Mouse (Mus musculus): Measurements from ENCODE around the gene Olfr102. TPM values are rescaled to one million over a fixed set of nuclear protein-coding genes. Genes with fewer than 3 reads are reported as not detected.

The Olfr102 gene
- polyA plus RNA-seq, 1 experiment = not detected

DNA sequence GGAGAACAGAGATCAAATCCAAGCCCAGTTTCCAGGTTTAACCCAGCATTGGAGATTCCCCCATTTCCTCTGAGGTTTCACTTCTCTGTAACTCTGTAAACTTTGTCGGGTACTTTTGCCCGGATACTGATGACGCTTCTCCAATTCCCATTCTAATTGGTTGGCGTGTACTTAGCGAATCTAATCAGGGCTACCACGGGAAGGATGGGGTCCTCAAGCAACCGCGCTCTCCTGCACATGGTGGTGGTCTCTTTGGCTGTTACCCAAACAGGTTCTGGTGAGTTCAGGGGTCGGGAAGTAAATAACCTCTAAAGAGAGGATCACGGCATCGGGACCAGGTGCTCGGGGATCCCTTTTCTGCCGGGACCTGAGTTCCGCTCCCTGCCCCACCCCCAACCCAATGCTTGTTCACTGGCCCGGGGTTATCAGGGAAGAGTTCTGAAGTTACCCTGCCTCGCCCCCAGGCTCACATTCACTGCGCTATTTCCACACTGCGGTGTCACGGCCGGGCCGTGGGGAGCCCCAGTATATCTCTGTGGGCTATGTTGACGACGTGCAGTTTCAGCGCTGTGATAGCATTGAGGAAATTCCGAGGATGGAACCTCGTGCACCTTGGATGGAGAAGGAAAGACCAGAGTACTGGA, 46.7 kb downstream of the Olfr102 start, which contains the start of gene H2-M3:
Gene H2-M3, plus strand, starts transcription at position 163 of the 644 bp plus-strand sequence.
- Histone ChIP-seq H3K79me3 (ENCODE audit: low read depth) (no peaks in the 10 kb centered on the region), H3ac (ENCODE audit: control insufficient read depth, insufficient read length, low read depth) (no peak within 1 kb of the TSS), H3K79me2 (ENCODE audit: control insufficient read depth, insufficient read depth) (no peaks in the 10 kb centered on the region), H3K36me3 (ENCODE audit: control insufficient read depth, insufficient read depth) (no peaks in the 10 kb centered on the region), H3K4me3 (ENCODE audit: insufficient read depth, poor library complexity, severe bottlenecking) (peak within 1 kb of the TSS; percentile 31), H3K27me3 (ENCODE audit: control insufficient read depth, insufficient read depth, insufficient read length) (no peaks in the 10 kb centered on the region)
- TF ChIP-seq USF1 (IDR thresholded peaks at IDR 0.05; ENCODE audit: low read depth) (no peak), MYOG (IDR thresholded peaks at IDR 0.05; ENCODE audit: control insufficient read depth, extremely low read depth, insufficient read length) (no peak), MAX (IDR thresholded peaks at IDR 0.05) (peak; percentile 4)

DNA sequence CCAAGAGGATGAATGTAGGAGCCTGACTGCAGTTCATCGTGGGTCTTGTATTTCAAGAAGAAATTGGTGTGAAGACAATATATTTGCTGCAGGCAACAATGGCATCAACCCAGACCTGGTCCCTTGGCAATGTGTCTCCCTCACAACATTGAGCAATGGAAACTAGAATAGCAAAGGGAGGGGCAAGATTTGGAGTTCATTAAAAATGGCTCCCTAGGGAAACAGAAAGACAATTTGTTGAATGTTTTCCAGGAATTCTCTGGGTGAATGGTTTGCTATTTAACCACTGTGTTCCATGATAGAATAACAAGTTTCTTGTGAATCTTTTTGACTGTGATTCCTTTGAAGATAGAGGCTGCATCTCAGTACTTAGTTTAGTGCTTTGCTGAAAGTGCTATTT, 53.2 kb downstream of the Olfr102 start, which contains the start of gene Olfr98:
Gene Olfr98, minus strand, starts transcription at position 124 of the 400 bp plus-strand sequence.
- Histone ChIP-seq H3K27me3 (ENCODE audit: control insufficient read depth, insufficient read depth, insufficient read length) (no peaks in the 10 kb centered on the region), H3ac (ENCODE audit: control insufficient read depth, insufficient read length, low read depth) (no peak within 1 kb of the TSS), H3K4me3 (ENCODE audit: insufficient read depth, poor library complexity, severe bottlenecking) (no peak within 1 kb of the TSS), H3K79me3 (ENCODE audit: low read depth) (no peaks in the 10 kb centered on the region), H3K36me3 (ENCODE audit: control insufficient read depth, insufficient read depth) (no peaks in the 10 kb centered on the region), H3K79me2 (ENCODE audit: control insufficient read depth, insufficient read depth) (no peaks in the 10 kb centered on the region)
- no peak for TF ChIP-seq FOSL1 (IDR thresholded peaks at IDR 0.05; ENCODE audit: insufficient read depth, low read length, poor library complexity, severe bottlenecking)
- no peak for TF ChIP-seq CEBPB (IDR thresholded peaks at IDR 0.05; ENCODE audit: low read depth)
- no peak for TF ChIP-seq MYOD1 (IDR thresholded peaks at IDR 0.05; ENCODE audit: control insufficient read depth, insufficient read length, low read depth)
- TF ChIP-seq MYOG (IDR thresholded peaks at IDR 0.05; ENCODE audit: control insufficient read depth, extremely low read depth, insufficient read length) = no peak
- TF ChIP-seq MAX (IDR thresholded peaks at IDR 0.05) = no peak
- TF ChIP-seq USF1 (IDR thresholded peaks at IDR 0.05; ENCODE audit: low read depth) = no peak
- TF ChIP-seq CTCF (IDR thresholded peaks at IDR 0.05; ENCODE audit: control insufficient read depth, insufficient read depth, insufficient read length) = no peak

Other genes starting within 250 kb of the Olfr102 start
- gene Olfr90, start 228.6 kb downstream of the Olfr102 start, polyA plus RNA-seq (2012; fragmentation: generic; extraction: Trizol) = not detected
- gene Olfr91, start 218.8 kb downstream of the Olfr102 start, polyA plus RNA-seq (2012; fragmentation: generic; extraction: Trizol) = not detected
- gene Olfr92, start 197.0 kb downstream of the Olfr102 start, polyA plus RNA-seq (2012; fragmentation: generic; extraction: Trizol) = not detected
- gene Olfr93, start 155.6 kb downstream of the Olfr102 start, polyA plus RNA-seq (2012; fragmentation: generic; extraction: Trizol) = not detected
- not detected for gene Ubd, start 123.2 kb downstream of the Olfr102 start, polyA plus RNA-seq (2012; fragmentation: generic; extraction: Trizol)
- not detected for gene Olfr94, start 116.1 kb downstream of the Olfr102 start, polyA plus RNA-seq (2012; fragmentation: generic; extraction: Trizol)
- gene Olfr95, start 103.9 kb downstream of the Olfr102 start, polyA plus RNA-seq (2012; fragmentation: generic; extraction: Trizol) = not detected
- not detected for gene Olfr96, start 96.9 kb downstream of the Olfr102 start, polyA plus RNA-seq (2012; fragmentation: generic; extraction: Trizol)
- gene Olfr97, start 79.7 kb downstream of the Olfr102 start, polyA plus RNA-seq (2012; fragmentation: generic; extraction: Trizol) = not detected
- gene Olfr98, start 53.3 kb downstream of the Olfr102 start, polyA plus RNA-seq (2012; fragmentation: generic; extraction: Trizol) = not detected
- gene H2-M3, start 46.8 kb downstream of the Olfr102 start, polyA plus RNA-seq (2012; fragmentation: generic; extraction: Trizol) = 2.0 TPM
- gene Olfr99, start 33.6 kb downstream of the Olfr102 start, polyA plus RNA-seq (2012; fragmentation: generic; extraction: Trizol) = not detected
- gene Olfr101, start 12.7 kb downstream of the Olfr102 start, polyA plus RNA-seq (2012; fragmentation: generic; extraction: Trizol) = not detected
- not detected for gene Olfr103, start 22.6 kb upstream of the Olfr102 start, polyA plus RNA-seq (2012; fragmentation: generic; extraction: Trizol)
- gene Olfr104-ps, start 42.5 kb upstream of the Olfr102 start, polyA plus RNA-seq (2012; fragmentation: generic; extraction: Trizol) = not detected
- gene Olfr105-ps, start 62.0 kb upstream of the Olfr102 start, polyA plus RNA-seq (2012; fragmentation: generic; extraction: Trizol) = not detected
- gene Olfr106-ps, start 73.3 kb upstream of the Olfr102 start, polyA plus RNA-seq (2012; fragmentation: generic; extraction: Trizol) = not detected
- gene Olfr107, start 82.2 kb upstream of the Olfr102 start, polyA plus RNA-seq (2012; fragmentation: generic; extraction: Trizol) = not detected
- gene Olfr108, start 128.4 kb upstream of the Olfr102 start, polyA plus RNA-seq (2012; fragmentation: generic; extraction: Trizol) = not detected
- gene Olfr109, start 141.9 kb upstream of the Olfr102 start, polyA plus RNA-seq (2012; fragmentation: generic; extraction: Trizol) = not detected
- gene H2-M2, start 166.5 kb upstream of the Olfr102 start, polyA plus RNA-seq (2012; fragmentation: generic; extraction: Trizol) = not detected
- gene Olfr110, start 175.4 kb upstream of the Olfr102 start, polyA plus RNA-seq (2012; fragmentation: generic; extraction: Trizol) = not detected
- not detected for gene Olfr111, start 191.0 kb upstream of the Olfr102 start, polyA plus RNA-seq (2012; fragmentation: generic; extraction: Trizol)

Measured in C2C12 (cell line).